Mouse (Mus musculus) kidney, embryonic 16.5 days (tissue): ENCODE results near the gene Opcml. TPM values are rescaled to one million over a fixed set of nuclear protein-coding genes. Genes with fewer than 3 reads are reported as not detected.

ENCODE experiments used
- ATAC-seq: fragments of 200-750 bp; cut with Nextera tagmentation; 2 replicates; pipeline ENCODE4 v1.8.0; 2017; ENCODE audit warnings: moderate TSS enrichment; ENCODE audit not compliant: low FRiP score, low TSS enrichment
- H3K27ac ChIP-seq: fragments of 300-500 bp; sonication (generic); 2 replicates; pipeline ENCODE4 v1.5.1; 2014; ENCODE audit warnings: low read length
- H3K27me3 ChIP-seq: fragments of 300-500 bp; sonication (generic); 2 replicates; pipeline ENCODE4 v1.6.1; 2014; ENCODE audit warnings: low read length, control low read depth, mixed read lengths; ENCODE audit not compliant: insufficient read depth
- H3K36me3 ChIP-seq: fragments of 300-500 bp; sonication (generic); 2 replicates; pipeline ENCODE4 v1.6.1; 2014; ENCODE audit warnings: low read length, control low read depth, mixed read lengths; ENCODE audit not compliant: insufficient read depth
- H3K4me1 ChIP-seq: fragments of 300-500 bp; sonication (generic); 2 replicates; pipeline ENCODE4 v1.6.1; 2014; ENCODE audit warnings: low read length, control low read depth, mixed read lengths; ENCODE audit not compliant: insufficient read depth
- H3K4me2 ChIP-seq: fragments of 300-500 bp; sonication (generic); replicated peaks from 2 replicates; pipeline ENCODE4 v1.6.1; 2014; ENCODE audit warnings: low read depth, low read length
- H3K4me3 ChIP-seq: fragments of 300-500 bp; sonication (generic); 2 replicates; pipeline ENCODE4 v1.5.1; 2014; ENCODE audit warnings: mild to moderate bottlenecking, low read length
- H3K9ac ChIP-seq: fragments of 300-500 bp; sonication (generic); replicated peaks from 2 replicates; pipeline ENCODE4 v1.6.1; 2014; ENCODE audit warnings: low read length
- H3K9me3 ChIP-seq: fragments of 300-500 bp; sonication (generic); 2 replicates; pipeline ENCODE4 v1.6.1; 2016; ENCODE audit warnings: low read length, control low read depth
- WGBS: fragments of 180-500 bp; shearing (Covaris S2); extraction: QIAGEN DNeasy Blood & Tissue Kit; methylation state at CpG from one replicate; pipeline ENCODE4 v1.1.7; 2014; 5-methylcytosine and 5-hydroxymethylcytosine counted together
- polyA plus RNA-seq: library from polyadenylated mRNA; unstranded; fragments of >200 nt; fragmentation: Nextera tagmentation; extraction: Ambion mirVana; gene quantifications from 2 replicates; pipeline ENCODE4 v1.2.1, GENCODE M21; 2015

Opcml gene
- polyA plus RNA-seq, 1 experiment from 2014 or later = 2.0 TPM

DNA sequence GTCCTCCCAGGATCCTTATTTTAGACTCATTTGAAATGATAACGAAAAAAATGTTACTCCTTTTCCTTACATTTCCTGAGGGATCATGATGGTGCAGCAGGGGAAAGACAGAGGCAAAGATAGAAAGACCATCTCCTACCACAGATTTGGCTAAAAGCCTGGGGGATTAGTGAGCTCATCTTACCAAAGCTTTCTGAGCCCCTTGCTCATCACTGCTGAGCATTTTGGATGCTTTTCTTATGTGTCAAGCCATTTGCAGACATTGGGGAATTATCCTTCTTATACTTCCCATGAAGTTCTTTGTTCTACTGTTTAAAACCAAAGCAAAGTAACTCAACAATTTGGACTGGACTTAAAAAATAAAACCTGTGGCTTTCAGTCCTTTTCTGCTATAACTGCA lies 30.6 kb downstream of the Opcml start:
- no peak overlapping the region for H3K4me2 ChIP-seq
- no peak overlapping the region for H3K9ac ChIP-seq
- no peaks in the 10 kb centered on the region for H3K4me1 ChIP-seq
- H3K9me3 ChIP-seq = no peaks in the 10 kb centered on the region
- no peaks in the 10 kb centered on the region for H3K36me3 ChIP-seq
- H3K27me3 ChIP-seq = no peaks in the 10 kb centered on the region
- no peak for ATAC-seq
- no peak overlapping the region for H3K27ac ChIP-seq
- WGBS = 66% methylated on average over 1 of the region's 1 CpGs
- H3K4me3 ChIP-seq = no peak overlapping the region

DNA sequence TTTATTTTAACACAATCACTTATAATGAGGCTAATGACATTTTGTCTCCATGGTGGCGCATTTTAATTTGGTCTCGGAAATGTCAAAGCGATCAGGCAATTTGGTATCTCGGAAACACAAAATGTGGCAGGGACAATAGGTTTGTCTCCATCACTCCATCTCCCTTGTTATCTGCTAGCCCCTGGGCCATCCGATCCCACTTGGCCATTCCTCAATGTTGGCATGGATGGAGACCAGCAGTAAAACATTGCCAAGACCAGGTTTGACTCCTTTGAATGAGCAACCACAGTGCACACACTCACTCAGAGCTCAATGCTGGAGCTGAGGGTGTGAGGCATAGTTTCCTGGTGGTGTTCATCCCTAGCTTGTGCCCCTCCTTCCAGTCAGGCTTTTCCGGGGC lies 32.1 kb downstream of the Opcml start:
- H3K27me3 ChIP-seq = no peaks in the 10 kb centered on the region
- 97% methylated on average over 6 of the region's 6 CpGs for WGBS
- H3K4me3 ChIP-seq = no peak overlapping the region
- no peak overlapping the region for H3K4me2 ChIP-seq
- no peak overlapping the region for H3K27ac ChIP-seq
- no peaks in the 10 kb centered on the region for H3K4me1 ChIP-seq
- ATAC-seq = no peak
- H3K9ac ChIP-seq = no peak overlapping the region
- no peaks in the 10 kb centered on the region for H3K36me3 ChIP-seq
- no peaks in the 10 kb centered on the region for H3K9me3 ChIP-seq

- no peaks in the 10 kb centered on the region for H3K27me3 ChIP-seq
- no peak overlapping the region for H3K4me2 ChIP-seq
- no peak overlapping the region for H3K27ac ChIP-seq
- peak; percentile 75 for ATAC-seq
- WGBS = 30% methylated on average over 7 of the region's 7 CpGs
- H3K36me3 ChIP-seq = no peaks in the 10 kb centered on the region
- H3K4me1 ChIP-seq = no peaks in the 10 kb centered on the region
- no peaks in the 10 kb centered on the region for H3K9me3 ChIP-seq
- H3K4me3 ChIP-seq = no peak overlapping the region
- no peak overlapping the region for H3K9ac ChIP-seq
These were observed 33.8 kb downstream of the Opcml start for GRCm38 (mm10) chr9:27824424-27824823.

DNA sequence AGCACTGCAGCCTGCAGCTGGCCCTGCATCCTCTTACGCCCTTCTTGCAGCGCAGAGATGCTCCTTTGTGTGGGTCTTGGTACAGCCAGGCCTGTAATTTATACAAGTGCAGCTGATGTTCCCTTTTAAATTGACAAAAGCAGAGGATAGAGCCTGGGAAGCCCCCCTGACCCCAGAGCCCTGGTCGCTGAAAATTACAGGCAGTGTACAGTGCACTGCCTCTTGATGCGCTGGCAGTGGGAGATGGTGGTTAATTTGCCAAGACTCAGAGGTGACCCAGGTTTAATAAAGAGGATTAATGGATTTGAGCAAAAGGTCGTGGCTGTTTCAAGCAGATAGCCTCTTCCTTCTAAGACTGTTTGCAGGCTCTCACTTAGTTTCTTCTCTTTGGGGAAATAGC lies 39.9 kb downstream of the Opcml start:
- Histone ChIP-seq H3K27ac (no peak overlapping the region), H3K9ac (no peak overlapping the region), H3K36me3 (no peaks in the 10 kb centered on the region), H3K4me2 (no peak overlapping the region), H3K4me3 (no peak overlapping the region), H3K4me1 (no peaks in the 10 kb centered on the region), H3K27me3 (no peaks in the 10 kb centered on the region), H3K9me3 (no peaks in the 10 kb centered on the region)
- no peak for ATAC-seq
- WGBS = 59% methylated on average over 5 of the region's 5 CpGs

- H3K36me3 ChIP-seq = no peaks in the 10 kb centered on the region
- H3K4me2 ChIP-seq = no peak overlapping the region
- WGBS = 75% methylated on average over 5 of the region's 5 CpGs
- no peak overlapping the region for H3K9ac ChIP-seq
- H3K9me3 ChIP-seq = no peaks in the 10 kb centered on the region
- no peak overlapping the region for H3K4me3 ChIP-seq
- no peak for ATAC-seq
- no peaks in the 10 kb centered on the region for H3K27me3 ChIP-seq
- no peaks in the 10 kb centered on the region for H3K4me1 ChIP-seq
- no peak overlapping the region for H3K27ac ChIP-seq
These were observed 52.2 kb downstream of the Opcml start for GRCm38 (mm10) chr9:27842806-27843205.

DNA sequence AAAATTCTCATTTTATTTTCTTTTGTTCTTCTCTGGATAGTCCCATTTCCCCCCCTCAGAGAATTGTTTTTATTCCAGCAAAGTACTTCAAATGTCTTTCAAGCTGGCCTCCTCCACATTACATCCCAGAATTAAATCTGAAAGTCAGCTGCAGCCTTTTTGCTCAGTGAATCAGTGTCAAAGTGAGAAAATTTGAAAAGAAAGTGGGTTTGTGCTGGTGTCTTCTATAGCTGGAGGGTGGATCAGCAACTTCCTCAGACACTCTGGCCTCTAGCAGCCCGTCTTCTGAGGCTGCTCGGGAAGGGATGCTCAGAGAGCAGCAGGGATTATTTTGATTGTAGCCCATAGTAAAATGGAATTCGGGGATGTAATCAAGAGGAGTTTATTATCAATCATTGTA lies 81.0 kb downstream of the Opcml start:
- no peaks in the 10 kb centered on the region for H3K27me3 ChIP-seq
- H3K4me1 ChIP-seq = no peaks in the 10 kb centered on the region
- H3K9me3 ChIP-seq = no peaks in the 10 kb centered on the region
- H3K27ac ChIP-seq = no peak overlapping the region
- no peak overlapping the region for H3K4me2 ChIP-seq
- no peak overlapping the region for H3K4me3 ChIP-seq
- ATAC-seq = no peak
- H3K36me3 ChIP-seq = no peaks in the 10 kb centered on the region
- H3K9ac ChIP-seq = no peak overlapping the region
- WGBS = 76% methylated on average over 3 of the region's 3 CpGs

GRCm38 (mm10) chr9:27889636-27890035 lies 99.1 kb downstream of the Opcml start:
- Histone ChIP-seq H3K9ac (no peak overlapping the region), H3K36me3 (no peaks in the 10 kb centered on the region), H3K4me3 (no peak overlapping the region), H3K9me3 (no peaks in the 10 kb centered on the region), H3K27ac (no peak overlapping the region), H3K4me1 (no peaks in the 10 kb centered on the region), H3K27me3 (no peaks in the 10 kb centered on the region), H3K4me2 (no peak overlapping the region)
- WGBS = 90% methylated on average over 5 of the region's 5 CpGs
- ATAC-seq = no peak

DNA sequence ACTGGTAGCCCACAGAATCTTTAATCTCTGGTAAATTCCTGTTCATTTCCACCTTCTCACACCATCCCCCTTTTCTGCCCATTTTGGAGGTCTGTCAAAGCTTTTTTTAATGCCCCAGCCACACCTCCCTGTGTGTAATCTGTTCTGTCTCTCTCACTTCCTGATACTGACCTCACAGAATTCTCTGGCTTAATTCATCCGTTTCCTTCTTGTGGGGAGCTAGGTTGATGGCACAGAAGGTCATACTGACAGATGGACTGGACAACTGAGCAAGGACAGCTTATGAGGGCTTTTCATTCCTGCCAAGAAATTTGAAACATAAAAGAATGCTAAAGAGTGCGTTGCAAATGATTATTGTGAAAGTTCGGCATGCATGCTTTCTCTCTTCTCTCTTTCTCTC lies 126.7 kb downstream of the Opcml start:
- Histone ChIP-seq H3K9me3 (no peaks in the 10 kb centered on the region), H3K9ac (no peak overlapping the region), H3K4me3 (no peak overlapping the region), H3K4me2 (no peak overlapping the region), H3K36me3 (no peaks in the 10 kb centered on the region), H3K27me3 (no peaks in the 10 kb centered on the region), H3K4me1 (no peaks in the 10 kb centered on the region), H3K27ac (no peak overlapping the region)
- 21% methylated on average over 3 of the region's 3 CpGs for whole genome bisulfite sequencing
- ATAC-seq = no peak

DNA sequence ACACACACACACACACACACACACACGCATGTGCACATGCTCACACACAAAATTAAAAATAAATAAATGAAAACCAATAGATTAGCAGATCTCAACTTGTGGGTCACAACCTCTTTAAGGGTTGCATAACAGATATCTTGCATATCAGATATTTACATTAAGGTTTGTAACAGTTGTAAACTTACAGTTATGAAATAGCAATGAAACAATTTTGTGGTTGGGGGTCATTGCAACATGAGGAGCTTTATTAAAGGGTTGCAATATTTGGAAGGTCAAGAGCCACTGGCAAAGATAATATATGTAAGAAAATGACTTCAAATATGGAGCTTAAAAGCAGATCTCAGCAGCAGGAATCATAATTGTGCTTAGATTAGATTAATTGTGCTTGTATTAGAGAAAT lies 132.9 kb downstream of the Opcml start:
- H3K27ac ChIP-seq = no peak overlapping the region
- no peak overlapping the region for H3K4me3 ChIP-seq
- no peak overlapping the region for H3K4me2 ChIP-seq
- H3K9me3 ChIP-seq = no peaks in the 10 kb centered on the region
- WGBS = 100% methylated on average over 1 of the region's 1 CpGs
- no peak overlapping the region for H3K9ac ChIP-seq
- no peaks in the 10 kb centered on the region for H3K27me3 ChIP-seq
- H3K4me1 ChIP-seq = no peaks in the 10 kb centered on the region
- no peak for ATAC-seq
- no peaks in the 10 kb centered on the region for H3K36me3 ChIP-seq

DNA sequence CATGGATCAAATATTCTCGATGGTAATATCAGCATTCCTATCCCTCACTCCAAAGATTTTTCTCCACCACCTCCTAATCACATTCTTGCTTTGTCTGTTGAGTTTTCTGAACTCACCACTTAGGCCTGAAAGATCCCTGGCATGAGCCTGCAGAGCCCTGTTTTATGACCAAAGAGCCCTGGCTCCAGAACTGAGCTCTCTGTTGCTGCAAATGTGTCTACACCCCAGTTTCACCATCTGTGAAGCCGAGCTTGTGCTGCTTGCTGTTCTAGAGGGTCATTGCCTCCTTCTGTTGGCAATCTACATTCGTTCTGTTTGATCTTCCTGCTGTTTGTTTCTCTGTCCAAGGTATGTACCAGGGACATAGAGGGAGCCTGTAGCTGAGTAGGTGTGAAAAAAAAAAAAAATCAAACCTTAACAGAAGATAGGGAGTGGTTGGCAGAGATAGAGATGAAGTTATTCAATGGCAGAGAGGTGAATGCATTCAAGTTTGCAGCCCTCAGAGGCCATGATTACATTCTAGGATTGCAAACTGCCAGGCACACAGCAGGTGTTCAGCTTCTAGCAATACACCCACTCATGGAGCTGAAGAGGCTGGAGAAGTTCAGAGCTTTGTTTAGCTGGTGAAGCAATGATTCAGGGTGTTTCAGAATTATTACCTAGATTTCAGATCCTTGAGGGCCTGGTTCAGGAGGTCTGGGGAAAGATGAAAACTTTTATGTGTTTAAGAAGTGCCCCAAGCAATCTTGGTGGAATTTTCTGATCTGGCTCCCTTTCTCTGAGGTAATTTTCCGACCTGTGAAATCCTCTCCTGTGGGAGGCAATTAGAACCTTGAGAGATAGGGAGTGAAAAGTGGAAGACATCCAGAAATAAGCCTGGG lies 133.6 kb downstream of the Opcml start:
- no peak for ATAC-seq
- H3K27ac ChIP-seq = no peak overlapping the region
- H3K4me1 ChIP-seq = no peaks in the 10 kb centered on the region
- H3K9ac ChIP-seq = no peak overlapping the region
- H3K36me3 ChIP-seq = no peaks in the 10 kb centered on the region
- no peak overlapping the region for H3K4me3 ChIP-seq
- H3K9me3 ChIP-seq = no peaks in the 10 kb centered on the region
- no peaks in the 10 kb centered on the region for H3K27me3 ChIP-seq
- no peak overlapping the region for H3K4me2 ChIP-seq
- WGBS = 56% methylated on average over 4 of the region's 4 CpGs
